Mouse (Mus musculus): Measurements from ENCODE around the gene Npepps.
"Not testable (repeated sequence)": the region's sequence is repeated elsewhere in the genome, so short reads cannot be mapped to it uniquely, and the experiment has no call there.

The Npepps gene

GRCm38 (mm10) chr11:97289276-97290230, 9.1 kb upstream of the Npepps start:
- DNase-seq = no peak

GRCm38 (mm10) chr11:97287643-97288042, 7.2 kb upstream of the Npepps start:
- DNase-seq = no peak

GRCm38 (mm10) chr11:97286973-97287372, 6.5 kb upstream of the Npepps start:
- DNase-seq = no peak

- DNase-seq = no peak
Observed at GRCm38 (mm10) chr11:97285852-97286775, 5.7 kb upstream of the Npepps start.

- no peak for DNase-seq
Observed at GRCm38 (mm10) chr11:97284854-97285253, 4.4 kb upstream of the Npepps start.

- no peak for DNase-seq
Observed at GRCm38 (mm10) chr11:97282179-97282578, 1.7 kb upstream of the Npepps start.

- DNase-seq = peak; percentile 62
Observed at GRCm38 (mm10) chr11:97279405-97280215, 828 bp downstream of the Npepps start.

GRCm38 (mm10) chr11:97279040-97279404, 1.4 kb downstream of the Npepps start:
- no peak for DNase-seq

- DNase-seq = no peak
Observed at GRCm38 (mm10) chr11:97278456-97278855, 2.0 kb downstream of the Npepps start.

GRCm38 (mm10) chr11:97277166-97277565, 3.3 kb downstream of the Npepps start:
- no peak for DNase-seq

GRCm38 (mm10) chr11:97276019-97276418, 4.4 kb downstream of the Npepps start:
- no peak for DNase-seq

- DNase-seq = no peak
Observed at GRCm38 (mm10) chr11:97275349-97275748, 5.1 kb downstream of the Npepps start.

GRCm38 (mm10) chr11:97274947-97275346, 5.5 kb downstream of the Npepps start:
- not testable (repeated sequence) for DNase-seq

GRCm38 (mm10) chr11:97273613-97274012, 6.8 kb downstream of the Npepps start:
- DNase-seq = no peak

GRCm38 (mm10) chr11:97272835-97273234, 7.6 kb downstream of the Npepps start:
- no peak for DNase-seq

- not testable (repeated sequence) for DNase-seq
Observed at GRCm38 (mm10) chr11:97270004-97270403, 10.4 kb downstream of the Npepps start.

- DNase-seq = not testable (repeated sequence)
Observed at GRCm38 (mm10) chr11:97266544-97266943, 13.9 kb downstream of the Npepps start.

- DNase-seq = not testable (repeated sequence)
Observed at GRCm38 (mm10) chr11:97249649-97250048, 30.8 kb downstream of the Npepps start.

- peak; percentile 64 for DNase-seq
Observed at GRCm38 (mm10) chr11:97246510-97247159, 33.8 kb downstream of the Npepps start.

GRCm38 (mm10) chr11:97241321-97241720, 39.1 kb downstream of the Npepps start:
- DNase-seq = no peak

GRCm38 (mm10) chr11:97237976-97238375, 42.5 kb downstream of the Npepps start:
- DNase-seq = no peak

- no peak for DNase-seq
Observed at GRCm38 (mm10) chr11:97232436-97232835, 48.0 kb downstream of the Npepps start.

Measured in liver (tissue).